Mouse (Mus musculus): Measurements from ENCODE around the gene Erfe.
A peak's percentile ranks its signal among the peaks of the same experiment; 100 is the strongest.

The Erfe gene

DNA sequence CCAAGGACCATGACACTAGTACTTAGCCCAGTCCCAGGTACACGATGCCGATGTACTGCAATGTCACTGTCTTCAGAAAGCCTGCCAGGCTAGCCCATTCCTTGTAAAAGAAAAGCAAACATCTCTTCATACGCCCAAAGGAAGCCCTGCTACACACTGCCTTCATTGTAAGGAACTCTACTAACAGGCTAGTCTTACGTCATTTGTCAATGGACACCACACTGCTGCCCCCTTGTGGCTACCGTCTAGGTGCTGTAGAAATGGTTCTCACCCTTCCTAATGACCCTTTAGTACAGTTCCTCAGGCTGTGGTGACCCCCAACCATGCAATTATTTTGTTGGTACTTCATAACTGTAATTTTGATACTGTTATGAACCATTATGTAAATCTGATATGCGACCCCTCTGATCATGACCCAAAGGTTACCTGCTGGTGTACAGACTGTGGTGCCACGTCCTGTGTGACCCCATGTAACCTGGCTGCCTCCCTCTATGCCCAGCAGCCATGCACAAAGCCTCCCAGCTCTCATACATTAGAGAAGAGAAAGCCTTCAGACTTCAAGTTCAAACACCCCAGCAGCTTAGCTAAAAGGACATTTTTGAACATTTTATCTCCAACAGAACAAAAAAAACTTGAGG is 14.3 kb downstream of the Erfe start:
- DNase-seq, result peak; percentile 90

DNA sequence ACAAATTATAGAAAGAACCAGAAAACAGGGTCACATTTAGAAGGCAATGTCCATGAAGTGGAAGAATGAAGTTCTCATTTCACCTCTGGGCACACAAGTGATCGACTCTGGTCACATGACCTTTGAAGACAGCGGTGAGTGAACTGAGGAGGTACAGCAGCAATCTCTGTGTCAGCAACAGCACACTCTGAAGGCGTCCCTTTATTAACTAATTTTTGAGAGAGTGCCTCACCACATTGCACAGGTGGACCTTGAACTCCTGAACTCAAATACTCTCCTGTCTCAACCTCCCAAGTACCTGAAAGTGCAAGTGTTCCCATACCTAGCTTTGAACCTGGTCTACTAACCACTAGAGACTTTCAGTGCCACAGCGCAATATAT is 14.9 kb downstream of the Erfe start:
- DNase-seq, result no peak

DNA sequence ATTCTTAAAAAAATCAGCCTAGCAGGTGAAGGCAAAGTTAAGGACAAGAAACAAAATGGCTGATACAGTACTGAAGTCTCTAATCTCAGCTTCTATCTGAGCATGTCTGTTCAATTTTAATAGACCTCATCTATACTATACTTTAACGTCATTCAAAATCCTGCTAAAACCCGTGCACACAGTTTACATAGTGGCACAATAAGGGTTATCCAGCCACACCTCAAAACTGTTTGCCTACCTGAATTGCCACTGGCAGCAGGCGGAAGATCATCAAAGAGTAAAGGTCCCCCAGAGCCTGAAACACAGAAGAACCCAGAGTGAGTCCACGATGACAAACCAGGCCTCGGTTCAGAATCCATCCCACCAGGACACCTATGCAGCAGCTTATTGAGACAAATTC is 24.1 kb downstream of the Erfe start:
- DNase-seq, result no peak

DNA sequence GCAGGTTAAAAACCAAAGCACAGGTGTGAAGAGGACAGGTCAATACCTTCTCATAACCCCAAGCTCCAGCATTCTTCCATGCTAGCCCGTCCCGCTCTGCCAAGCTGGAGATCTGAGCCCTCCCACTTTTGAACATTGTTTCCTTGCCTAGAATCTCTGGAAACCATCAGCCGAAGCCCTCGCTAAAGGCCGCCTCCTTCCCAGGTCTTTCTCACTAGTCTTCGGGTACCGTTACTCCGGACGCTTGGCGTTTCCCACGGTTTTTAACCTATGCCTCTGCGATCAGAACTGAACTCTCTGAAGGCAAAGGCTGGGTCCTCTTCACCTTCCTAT is 31.7 kb downstream of the Erfe start:
- no peak for DNase-seq

DNA sequence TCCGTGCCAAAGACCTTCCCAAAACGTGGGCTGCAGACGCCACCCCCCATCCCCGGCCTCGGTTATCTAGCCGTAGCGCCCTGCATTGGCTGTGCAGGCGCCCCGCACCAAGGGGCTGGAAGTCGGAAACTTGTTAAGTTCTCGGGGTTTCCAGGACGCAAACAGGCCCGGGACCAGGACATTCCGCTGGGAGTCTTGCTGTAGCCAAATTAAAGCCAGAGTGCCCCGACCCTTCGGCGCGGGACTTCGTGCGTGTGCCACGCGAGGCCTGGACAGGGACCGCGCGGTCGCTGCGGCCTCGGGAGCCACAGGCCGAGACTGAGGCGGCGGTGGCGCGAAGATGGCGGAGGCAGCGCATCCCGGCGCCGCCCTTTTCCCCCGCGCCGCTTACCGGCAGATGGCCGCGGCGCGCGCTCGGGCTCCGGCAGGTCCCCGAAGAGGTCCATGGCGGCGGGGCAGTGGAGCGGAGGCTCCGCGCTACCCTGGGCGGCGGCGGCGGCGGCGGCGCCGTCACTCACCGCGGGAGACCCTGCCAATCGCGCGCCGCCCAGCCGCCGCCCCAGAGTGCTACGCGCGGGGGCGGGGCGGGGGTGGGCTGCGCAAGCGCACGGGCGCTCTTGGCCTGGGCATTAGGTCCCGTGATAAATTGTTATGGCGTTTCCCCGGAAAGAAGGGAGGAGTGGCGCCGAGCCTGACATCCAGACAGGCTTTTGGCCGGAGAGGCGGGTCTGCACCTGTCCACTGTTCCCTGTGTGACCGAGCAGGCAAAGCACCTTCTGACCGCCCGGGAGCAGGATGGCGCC is 32.2 kb downstream of the Erfe start, which contains the start of gene Ilkap:
Gene Ilkap, minus strand, starts transcription at position 556 of the 803 bp plus-strand sequence.
- peak; percentile 89 for DNase-seq

DNA sequence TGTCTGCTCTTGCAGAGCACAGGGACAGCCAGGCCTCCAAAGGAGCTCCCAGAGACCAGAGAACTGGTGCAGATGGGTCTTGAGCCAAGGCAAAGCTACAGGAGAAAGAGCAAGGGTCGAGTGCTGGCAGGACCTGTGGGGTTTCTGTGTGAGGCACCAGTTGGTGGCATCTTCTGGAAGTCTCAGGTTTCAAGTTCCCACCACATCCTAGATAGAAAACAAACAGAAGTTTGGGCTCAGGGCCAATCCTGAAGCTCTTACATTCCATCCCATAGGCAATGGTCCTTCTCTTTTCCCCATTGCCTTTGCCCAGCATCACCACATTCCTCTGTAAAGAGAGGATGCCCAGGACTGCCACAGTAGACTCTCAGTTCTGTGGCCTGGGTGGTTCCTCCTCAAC is 38.7 kb downstream of the Erfe start:
- DNase-seq, result no peak

DNA sequence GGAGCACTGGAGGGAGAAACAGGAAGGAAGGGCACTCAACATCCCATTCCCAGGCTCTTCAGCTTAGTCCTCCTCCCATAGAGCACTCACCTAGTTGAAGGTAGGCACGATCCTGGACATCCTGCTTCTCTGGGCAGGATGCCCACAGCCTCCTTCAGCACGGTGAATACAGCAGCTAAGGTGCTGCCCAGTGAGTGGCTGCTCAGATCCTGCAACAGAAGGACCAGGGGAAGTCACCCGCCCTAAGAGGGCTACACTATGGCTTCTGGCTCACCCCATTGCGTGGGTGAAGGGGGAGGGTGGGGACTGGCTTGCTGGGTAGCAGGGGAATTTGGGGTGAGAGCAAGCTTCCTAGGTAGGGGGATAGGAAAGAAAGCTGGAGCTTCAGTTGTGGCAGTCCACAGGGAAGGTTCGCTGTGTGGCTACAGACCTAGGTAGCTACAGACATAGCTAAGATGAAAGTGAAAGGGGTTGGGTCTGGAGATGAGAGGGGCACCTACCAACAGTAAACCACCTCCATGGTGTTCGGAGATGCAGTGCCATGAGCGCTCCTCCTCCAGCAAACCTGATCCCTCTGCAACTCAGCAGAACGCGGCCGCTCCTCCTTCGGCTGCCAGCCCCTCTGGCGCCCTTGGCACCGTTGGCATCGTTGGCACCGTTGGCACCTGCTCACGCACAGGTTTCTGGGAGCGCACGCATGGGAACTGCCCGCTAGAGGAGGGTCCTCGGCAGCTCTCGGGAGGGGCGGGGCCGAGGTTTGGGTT is 39.4 kb downstream of the Erfe start:
- DNase-seq, result no peak

DNA sequence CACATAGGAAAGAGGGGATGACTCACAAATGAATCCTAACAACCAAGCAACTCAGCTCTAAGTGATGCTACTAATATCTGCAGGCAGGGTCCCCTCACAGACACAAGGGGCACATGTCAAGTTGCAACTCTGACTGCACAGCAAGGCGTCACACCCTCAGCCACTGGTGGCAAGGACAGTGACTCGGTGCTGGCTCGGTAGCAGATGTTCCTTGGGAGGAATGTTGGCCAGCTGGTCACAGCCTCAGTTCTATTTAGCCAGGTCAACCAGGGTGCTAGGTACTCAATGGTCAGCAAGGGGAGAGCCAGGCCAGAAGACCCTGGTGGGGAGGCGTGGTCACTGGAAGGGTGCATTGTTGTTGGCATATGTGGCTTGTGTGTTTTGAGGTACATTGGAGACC is 41.6 kb downstream of the Erfe start:
- DNase-seq, result no peak

DNA sequence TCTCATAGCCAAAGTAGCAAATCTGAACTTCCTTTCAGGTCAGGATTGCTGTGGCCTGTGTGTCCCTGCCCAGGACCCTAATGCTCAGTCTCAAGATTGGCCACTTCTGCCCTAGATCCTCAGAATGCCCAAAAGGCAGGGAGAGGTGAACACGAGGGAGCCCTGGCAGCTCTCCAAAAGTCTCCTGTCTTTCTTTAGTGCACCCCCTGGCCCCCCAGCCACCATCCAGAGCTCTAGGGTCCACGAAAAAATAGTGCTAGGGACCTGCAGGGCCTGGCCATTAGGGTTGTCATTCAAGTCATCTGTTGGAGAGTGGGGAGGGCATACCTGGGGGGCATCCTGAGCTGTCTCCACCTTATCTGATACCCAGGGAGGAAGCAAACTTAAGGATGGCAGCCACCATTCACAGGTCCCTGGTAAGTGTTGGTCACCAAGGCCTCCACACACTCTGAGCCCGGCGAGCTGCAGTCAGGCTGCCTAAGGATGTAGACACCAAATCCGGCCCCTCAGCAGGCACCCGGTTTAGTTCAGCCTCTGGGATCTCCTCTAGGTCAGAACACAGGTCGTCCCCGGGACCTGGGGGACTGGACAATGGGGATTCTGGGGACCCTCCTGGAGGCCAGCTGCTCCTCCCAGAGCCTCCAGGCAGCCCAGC is 45.5 kb downstream of the Erfe start:
- DNase-seq, result peak; percentile 23

DNA sequence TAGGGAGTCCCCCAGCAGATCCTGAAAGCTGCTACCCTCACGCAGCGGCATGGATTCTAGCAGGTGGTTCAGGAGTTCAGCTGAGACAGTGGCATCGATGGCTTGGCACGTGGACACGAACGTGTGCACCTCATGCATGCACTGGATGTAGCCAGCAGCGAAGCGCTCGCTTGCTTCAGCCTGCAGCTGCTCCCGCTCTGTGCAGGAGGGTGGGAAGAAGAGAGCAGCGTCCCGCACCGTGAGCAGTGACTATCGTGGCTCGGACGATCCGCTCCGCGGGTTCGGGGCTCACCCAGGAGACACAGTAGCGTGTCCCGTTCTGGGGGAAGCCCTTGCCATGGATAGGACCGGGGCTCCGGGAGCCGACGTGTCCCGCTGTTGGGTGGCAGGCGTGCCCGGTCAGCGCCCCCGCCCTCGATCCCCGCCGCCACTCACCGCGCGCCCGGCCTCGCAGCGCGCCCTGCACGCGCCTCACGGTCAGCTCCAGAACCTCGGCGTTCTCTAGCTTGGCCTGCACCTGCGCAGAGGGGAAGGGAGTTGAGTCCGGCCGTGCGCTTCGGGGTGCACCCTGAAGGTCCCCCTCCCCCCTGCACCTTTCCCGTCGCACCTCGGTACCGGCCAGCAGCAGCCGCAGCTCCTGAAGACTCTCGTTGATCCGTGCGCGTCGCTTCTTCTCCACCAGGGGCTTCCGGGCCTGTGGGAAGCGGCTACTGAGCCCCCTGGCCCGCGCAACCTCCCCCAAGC is 46.2 kb downstream of the Erfe start:
- peak; percentile 59 for DNase-seq

DNA sequence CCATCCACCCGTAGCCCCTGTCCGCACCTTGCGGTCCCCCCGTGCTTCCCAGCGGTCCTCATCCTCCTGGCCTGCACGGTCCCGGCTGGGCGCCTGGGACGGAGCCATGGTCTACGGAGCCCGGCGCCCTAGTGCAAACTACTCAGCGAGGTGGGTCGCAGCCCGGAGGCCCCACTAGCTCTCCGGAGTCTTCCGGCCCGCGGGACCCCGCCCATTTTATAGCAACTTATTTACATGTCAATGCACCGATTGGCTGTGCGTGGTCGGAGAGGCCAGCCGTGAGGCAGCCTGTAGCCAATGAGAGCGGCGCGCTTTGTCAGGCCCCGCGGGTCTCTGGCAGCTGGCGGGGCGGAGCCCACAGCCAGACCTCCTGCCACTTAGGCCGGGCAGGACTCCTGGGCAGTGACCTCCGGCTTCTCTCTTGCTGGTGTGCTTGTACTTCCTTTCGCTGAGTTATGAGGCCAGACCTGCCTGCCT is 46.8 kb downstream of the Erfe start:
- peak; percentile 97 for DNase-seq

DNA sequence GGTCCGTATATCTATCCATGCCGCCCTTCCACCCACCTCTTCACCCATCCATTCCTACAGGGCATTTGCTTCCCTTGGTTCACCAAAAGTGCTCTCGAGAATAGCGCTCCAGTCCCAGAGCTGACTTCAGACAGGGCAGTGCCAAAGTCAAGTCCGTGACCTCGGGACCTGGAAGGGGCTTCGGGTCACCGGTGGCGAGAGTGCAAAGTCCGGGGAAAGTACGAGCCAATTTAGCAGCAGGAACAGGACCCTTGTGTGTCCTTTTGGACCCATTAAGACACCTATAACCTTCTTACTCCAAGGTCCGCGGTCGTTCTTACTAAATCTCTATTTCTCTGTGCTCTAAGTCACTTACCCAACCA is 47.3 kb downstream of the Erfe start:
- peak; percentile 64 for DNase-seq

DNA sequence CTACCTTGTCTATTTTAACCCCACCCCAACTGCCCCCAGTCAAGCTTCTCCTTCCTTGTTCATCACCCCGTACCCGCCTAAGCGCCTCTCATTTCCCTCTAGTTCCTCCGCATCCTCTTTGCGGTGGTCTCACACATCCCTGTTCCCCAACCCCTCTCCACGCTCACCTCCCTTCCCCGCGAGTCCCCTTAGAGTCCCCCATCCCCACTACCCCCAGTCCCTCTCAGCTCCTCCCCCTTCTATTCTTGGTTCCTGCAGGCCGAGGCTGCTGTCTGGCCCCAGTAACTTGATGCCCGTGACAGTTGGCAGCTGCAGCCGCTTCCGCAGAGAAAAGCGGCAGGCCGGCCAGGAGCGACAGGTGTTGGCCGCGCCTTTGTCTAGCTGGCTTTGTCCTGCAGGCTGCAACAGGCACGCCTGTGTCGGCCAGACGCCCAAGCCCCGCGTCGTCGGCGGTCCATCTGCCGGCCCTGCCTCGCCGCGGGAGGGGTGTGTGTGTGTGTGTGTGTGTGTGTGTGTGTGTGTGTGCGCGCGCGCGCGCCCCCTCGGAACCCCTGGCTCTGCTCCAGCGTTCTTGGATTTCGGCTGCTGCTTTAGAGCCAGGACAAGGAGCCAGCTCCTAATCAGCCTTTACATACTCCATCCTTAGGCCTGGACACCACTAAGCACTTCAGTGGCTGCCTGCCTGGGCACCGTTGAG is 47.8 kb downstream of the Erfe start, which contains the start of gene Hes6:
Gene Hes6, minus strand, starts transcription at position 141 of the 697 bp plus-strand sequence.
- peak; percentile 89 for DNase-seq

DNA sequence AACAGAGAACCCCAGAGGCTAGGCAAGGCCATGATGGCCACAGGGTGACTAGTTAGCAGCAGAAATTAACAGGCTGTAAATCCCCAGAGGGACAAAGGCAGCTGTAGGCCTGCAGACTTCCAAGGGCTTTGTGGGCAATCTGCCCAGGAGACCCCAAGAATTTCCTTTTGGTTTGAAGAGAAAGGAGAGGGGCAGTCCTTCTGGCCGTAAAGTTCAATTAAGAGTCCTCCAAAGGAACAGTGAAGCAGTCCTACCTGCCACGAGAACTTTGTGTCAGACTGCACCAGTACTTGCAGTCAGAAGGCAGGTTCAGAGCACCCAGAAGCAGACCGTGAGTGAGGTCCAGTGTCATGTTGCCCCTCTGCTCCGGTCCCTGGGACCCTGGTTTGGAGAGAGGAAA is 48.7 kb downstream of the Erfe start:
- peak; percentile 60 for DNase-seq

DNA sequence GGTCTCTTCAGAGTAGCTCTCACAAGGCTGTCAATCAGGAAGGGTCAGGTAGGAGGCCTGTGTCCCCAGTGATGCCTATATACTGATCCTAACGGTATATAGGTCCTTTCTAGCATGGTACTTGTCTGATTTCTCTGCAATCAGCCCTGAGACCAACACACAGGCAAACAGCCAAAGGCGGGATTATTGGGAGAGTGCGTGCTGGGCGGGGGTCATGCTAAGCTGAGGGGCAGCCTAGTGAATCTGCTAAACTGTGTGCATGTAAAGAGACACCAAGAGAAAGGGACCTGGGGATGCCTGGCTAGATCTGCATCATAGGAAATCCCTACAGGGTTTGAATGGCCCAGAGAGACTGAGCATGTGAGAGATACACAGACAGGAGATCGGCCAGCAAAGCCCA is 49.1 kb downstream of the Erfe start:
- DNase-seq, result no peak

DNA sequence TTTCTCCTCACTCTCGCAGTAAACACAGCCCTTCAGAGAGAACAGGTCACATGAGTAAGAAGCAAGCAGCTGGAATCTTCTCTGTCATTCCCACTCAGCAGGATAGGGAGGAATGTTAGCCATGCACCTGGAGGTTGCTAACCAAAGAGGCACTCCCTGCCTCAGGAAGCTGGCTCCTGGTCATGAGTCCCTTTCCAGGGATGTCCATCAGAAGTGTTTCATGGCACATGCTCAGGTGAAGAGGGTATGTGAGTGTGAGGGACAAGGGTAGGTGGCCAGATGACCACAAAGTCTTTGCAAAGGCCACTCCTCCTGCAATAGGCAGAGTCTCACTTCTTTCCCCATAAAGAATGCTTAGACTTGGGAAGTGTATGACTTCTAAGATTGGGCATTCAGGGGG is 51.8 kb downstream of the Erfe start:
- no peak for DNase-seq

DNA sequence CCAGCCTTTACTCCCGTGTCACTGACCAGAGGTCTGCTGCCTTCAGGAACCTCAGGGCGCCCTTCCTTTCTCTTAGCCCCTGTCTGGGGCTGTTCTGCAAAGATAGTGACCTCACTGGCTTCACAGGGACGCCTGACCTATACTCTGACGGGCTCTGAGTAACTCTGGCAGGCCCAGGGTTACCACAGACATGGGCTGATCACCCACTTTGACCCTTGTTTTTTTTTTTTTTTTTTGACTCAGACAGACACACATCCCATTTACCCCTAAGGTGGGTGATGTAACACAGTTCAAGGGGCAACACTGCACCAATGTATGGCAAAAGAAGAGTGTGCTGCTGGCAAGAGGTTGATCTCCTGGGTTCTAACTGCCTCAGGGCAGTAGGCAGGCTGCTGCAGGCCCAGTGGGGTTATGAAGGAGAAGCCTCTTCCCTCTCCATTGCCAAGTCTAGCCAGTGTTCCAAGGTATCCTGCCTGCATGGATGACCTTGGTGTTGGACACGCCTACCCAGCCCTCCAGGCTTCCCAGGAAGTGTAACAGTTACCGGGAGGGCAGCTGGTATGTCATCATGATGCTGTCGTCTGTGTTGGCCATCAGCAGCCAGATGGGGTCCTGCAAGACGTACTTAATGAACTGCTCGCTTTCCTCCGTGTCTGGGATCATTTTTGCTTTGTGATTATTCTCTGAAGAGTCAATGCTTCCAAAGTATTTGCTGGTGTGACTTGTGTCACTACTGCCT is 53.8 kb downstream of the Erfe start:
- no peak for DNase-seq

DNA sequence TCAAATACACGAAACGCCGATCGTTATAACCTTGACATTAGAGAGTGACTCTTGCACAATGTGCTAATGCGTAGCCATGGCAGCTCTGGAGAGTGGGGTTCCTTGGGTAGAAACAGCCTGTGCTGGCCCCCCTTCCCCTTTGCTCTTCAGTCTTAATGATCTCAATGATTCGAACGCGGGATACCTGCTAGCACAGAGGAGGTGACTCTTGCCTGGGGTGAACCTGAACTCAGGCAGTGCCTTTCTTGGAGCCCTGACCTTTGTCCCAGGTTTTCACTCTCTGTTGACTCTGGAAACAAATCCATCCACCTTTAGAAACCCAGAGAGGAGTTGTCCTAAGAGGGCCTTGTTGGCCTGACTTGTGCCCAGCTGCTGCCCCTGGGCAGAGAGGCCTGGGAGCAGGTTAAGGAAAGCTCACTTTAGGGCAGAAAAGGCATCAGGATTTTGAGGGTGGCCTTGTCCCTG is 54.4 kb downstream of the Erfe start:
- DNase-seq, result no peak
